Mouse (Mus musculus): ENCODE results near the gene Zp2. TPM values are rescaled to one million over a fixed set of nuclear protein-coding genes. Genes with fewer than 3 reads are reported as not detected.

Zp2 gene
- polyA plus RNA-seq (2012; rRNA removed) = not detected in 2 replicates

- TF ChIP-seq CTCF (IDR thresholded peaks at IDR 0.05; ENCODE audit: borderline replicate concordance, extremely low read depth, insufficient read depth, insufficient read length) (no peak), POLR2A (IDR thresholded peaks at IDR 0.05; ENCODE audit: borderline replicate concordance, extremely low read depth, insufficient read depth, insufficient read length, poor library complexity, severe bottlenecking) (no peak)
- no peak for DNase-seq (ENCODE audit: low read depth)
Measured at GRCm38 (mm10) chr7:120145191-120145590, at the start of gene Zp2. Gene Zp2, minus strand, starts transcription at chr7:120145291.

GRCm38 (mm10) chr7:120192816-120193215 is 47.7 kb upstream of the Zp2 start:
- TF ChIP-seq POLR2A (IDR thresholded peaks at IDR 0.05; ENCODE audit: borderline replicate concordance, extremely low read depth, insufficient read depth, insufficient read length, poor library complexity, severe bottlenecking) = no peak
- TF ChIP-seq CTCF (IDR thresholded peaks at IDR 0.05; ENCODE audit: borderline replicate concordance, extremely low read depth, insufficient read depth, insufficient read length) = no peak
- no peak for DNase-seq (ENCODE audit: low read depth)

- peak; percentile 50 for DNase-seq (ENCODE audit: low read depth)
- TF ChIP-seq POLR2A (IDR thresholded peaks at IDR 0.05; ENCODE audit: borderline replicate concordance, extremely low read depth, insufficient read depth, insufficient read length, poor library complexity, severe bottlenecking) (no peak), CTCF (IDR thresholded peaks at IDR 0.05; ENCODE audit: borderline replicate concordance, extremely low read depth, insufficient read depth, insufficient read length) (no peak)
Measured at GRCm38 (mm10) chr7:120192207-120192606, 47.1 kb upstream of the Zp2 start.

GRCm38 (mm10) chr7:120190150-120190665 is 45.1 kb upstream of the Zp2 start:
- TF ChIP-seq POLR2A (IDR thresholded peaks at IDR 0.05; ENCODE audit: borderline replicate concordance, extremely low read depth, insufficient read depth, insufficient read length, poor library complexity, severe bottlenecking) (no peak), CTCF (IDR thresholded peaks at IDR 0.05; ENCODE audit: borderline replicate concordance, extremely low read depth, insufficient read depth, insufficient read length) (no peak)
- DNase-seq (ENCODE audit: low read depth) = peak; percentile 35

- TF ChIP-seq CTCF (IDR thresholded peaks at IDR 0.05; ENCODE audit: borderline replicate concordance, extremely low read depth, insufficient read depth, insufficient read length) = no peak
- TF ChIP-seq POLR2A (IDR thresholded peaks at IDR 0.05; ENCODE audit: borderline replicate concordance, extremely low read depth, insufficient read depth, insufficient read length, poor library complexity, severe bottlenecking) = no peak
- no peak for DNase-seq (ENCODE audit: low read depth)
Measured at GRCm38 (mm10) chr7:120189369-120190149, 44.5 kb upstream of the Zp2 start.

GRCm38 (mm10) chr7:120188946-120189345 is 43.9 kb upstream of the Zp2 start:
- TF ChIP-seq CTCF (IDR thresholded peaks at IDR 0.05; ENCODE audit: borderline replicate concordance, extremely low read depth, insufficient read depth, insufficient read length) (no peak), POLR2A (IDR thresholded peaks at IDR 0.05; ENCODE audit: borderline replicate concordance, extremely low read depth, insufficient read depth, insufficient read length, poor library complexity, severe bottlenecking) (no peak)
- DNase-seq (ENCODE audit: low read depth) = no peak

- no peak for DNase-seq (ENCODE audit: low read depth)
- TF ChIP-seq CTCF (IDR thresholded peaks at IDR 0.05; ENCODE audit: borderline replicate concordance, extremely low read depth, insufficient read depth, insufficient read length) (no peak), POLR2A (IDR thresholded peaks at IDR 0.05; ENCODE audit: borderline replicate concordance, extremely low read depth, insufficient read depth, insufficient read length, poor library complexity, severe bottlenecking) (no peak)
Measured at GRCm38 (mm10) chr7:120182891-120183290, 37.8 kb upstream of the Zp2 start.

- TF ChIP-seq CTCF (IDR thresholded peaks at IDR 0.05; ENCODE audit: borderline replicate concordance, extremely low read depth, insufficient read depth, insufficient read length) = no peak
- no peak for TF ChIP-seq POLR2A (IDR thresholded peaks at IDR 0.05; ENCODE audit: borderline replicate concordance, extremely low read depth, insufficient read depth, insufficient read length, poor library complexity, severe bottlenecking)
- peak; percentile 58 for DNase-seq (ENCODE audit: low read depth)
Measured at GRCm38 (mm10) chr7:120181401-120182230, 36.5 kb upstream of the Zp2 start.

- no peak for TF ChIP-seq POLR2A (IDR thresholded peaks at IDR 0.05; ENCODE audit: borderline replicate concordance, extremely low read depth, insufficient read depth, insufficient read length, poor library complexity, severe bottlenecking)
- TF ChIP-seq CTCF (IDR thresholded peaks at IDR 0.05; ENCODE audit: borderline replicate concordance, extremely low read depth, insufficient read depth, insufficient read length) = no peak
- no peak for DNase-seq (ENCODE audit: low read depth)
Measured at GRCm38 (mm10) chr7:120180547-120180946, 35.5 kb upstream of the Zp2 start.

- peak; percentile 80 for DNase-seq (ENCODE audit: low read depth)
Measured at GRCm38 (mm10) chr7:120178935-120179334, 33.8 kb upstream of the Zp2 start.

GRCm38 (mm10) chr7:120177611-120178010 is 32.5 kb upstream of the Zp2 start:
- TF ChIP-seq CTCF (IDR thresholded peaks at IDR 0.05; ENCODE audit: borderline replicate concordance, extremely low read depth, insufficient read depth, insufficient read length) (no peak), POLR2A (IDR thresholded peaks at IDR 0.05; ENCODE audit: borderline replicate concordance, extremely low read depth, insufficient read depth, insufficient read length, poor library complexity, severe bottlenecking) (no peak)
- DNase-seq (ENCODE audit: low read depth) = no peak

More at GRCm38 (mm10) chr7:120178935-120179334, 33.8 kb upstream of the Zp2 start:
- no peak for TF ChIP-seq POLR2A (IDR thresholded peaks at IDR 0.05; ENCODE audit: borderline replicate concordance, extremely low read depth, insufficient read depth, insufficient read length, poor library complexity, severe bottlenecking)
- no peak for TF ChIP-seq CTCF (IDR thresholded peaks at IDR 0.05; ENCODE audit: borderline replicate concordance, extremely low read depth, insufficient read depth, insufficient read length)

Data from brain, embryonic 14.5 days (tissue).